Mouse (Mus musculus) MEL (cell line): ENCODE results near the gene AC109138.7. TPM values are rescaled to one million over a fixed set of nuclear protein-coding genes. Genes with fewer than 3 reads are reported as not detected.

ENCODE experiments used
- DNase-seq: peaks from one replicate; pipeline ENCODE4 v3.0.0; 2011; ENCODE audit warnings: low read depth, low spot score
- H3K27ac ChIP-seq: 2 replicates; pipeline ENCODE4 v1.5.1; 2012; ENCODE audit warnings: low read depth, mild to moderate bottlenecking, control low read depth, low read length, moderate library complexity; ENCODE audit not compliant: control insufficient read depth
- H3K27me3 ChIP-seq, 2 experiments: fragments of 150-350 bp in 1 of 2; sonication (generic) in 1 of 2; 2 replicates each; pipeline ENCODE4 v1.6.1; 2012; ENCODE audit warnings: low read length in 2 of 2, mild to moderate bottlenecking in 2 of 2, improper control_type of control experiment in 1 of 2, moderate library complexity in 1 of 2; ENCODE audit not compliant: insufficient read depth in 2 of 2, control insufficient read depth in 1 of 2
- H3K36me3 ChIP-seq, 2 experiments: 2 replicates each; pipeline ENCODE4 v1.6.1; 2012 to 2014; ENCODE audit warnings: low read length in 2 of 2, improper control_type of control experiment in 1 of 2, inconsistent platforms in 1 of 2, mild to moderate bottlenecking in 1 of 2; ENCODE audit not compliant: insufficient read depth in 2 of 2, control insufficient read depth in 1 of 2
- H3K4me1 ChIP-seq, 2 experiments: fragments of 150-350 bp in 1 of 2; sonication (generic) in 1 of 2; 2 replicates each; pipeline ENCODE4 v1.6.1; 2012; ENCODE audit warnings: low read length in 2 of 2, improper control_type of control experiment in 1 of 2, mild to moderate bottlenecking in 1 of 2; ENCODE audit not compliant: insufficient read depth in 2 of 2, control insufficient read depth in 1 of 2
- H3K4me3 ChIP-seq, 2 experiments: fragments of 150-350 bp in 1 of 2; sonication (generic) in 1 of 2; 2 replicates each; pipeline ENCODE4 v1.5.1; 2012; ENCODE audit warnings: low read depth in 2 of 2, low read length in 2 of 2, mild to moderate bottlenecking in 2 of 2, moderate library complexity in 2 of 2, control low read depth in 1 of 2, improper control_type of control experiment in 1 of 2; ENCODE audit not compliant: control insufficient read depth in 1 of 2, insufficient read depth in 1 of 2
- H3K79me2 ChIP-seq: 2 replicates; pipeline ENCODE4 v1.6.1; 2012; ENCODE audit warnings: mild to moderate bottlenecking, low read length, moderate library complexity; ENCODE audit not compliant: control insufficient read depth, poor library complexity, insufficient read depth
- H3K9ac ChIP-seq: 2 replicates; pipeline ENCODE4 v1.6.1; 2012; ENCODE audit warnings: low read depth, mild to moderate bottlenecking, control low read depth, low read length, moderate library complexity; ENCODE audit not compliant: control insufficient read depth, poor library complexity, severe bottlenecking
- H3K9me3 ChIP-seq: fragments of 150-350 bp; sonication (generic); replicated peaks from 2 replicates; pipeline ENCODE4 v1.6.1; 2012; ENCODE audit warnings: mild to moderate bottlenecking, low read length, improper control_type of control experiment, moderate library complexity; ENCODE audit not compliant: insufficient read depth
- BHLHE40 ChIP-seq: IDR thresholded peaks from 2 replicates; pipeline ENCODE4 v1.6.1; 2012; ENCODE audit warnings: low read depth, mild to moderate bottlenecking, inconsistent platforms, low read length, improper control_type of control experiment, borderline replicate concordance
- CHD1 ChIP-seq: IDR thresholded peaks from 2 replicates; pipeline ENCODE4 v1.6.1; 2012; ENCODE audit warnings: low read depth, mild to moderate bottlenecking, inconsistent platforms, low read length, improper control_type of control experiment
- CHD2 ChIP-seq: IDR thresholded peaks from 2 replicates; pipeline ENCODE4 v1.6.1; 2011; ENCODE audit warnings: low read length, improper control_type of control experiment
- CTCF ChIP-seq, 3 experiments: IDR thresholded peaks in 2 of 3; conservative IDR thresholded peaks in 1 of 3; 2 replicates each; pipeline ENCODE4 v1.5.1; 2011 to 2012; ENCODE audit warnings: low read length in 3 of 3, low read depth in 2 of 3, mild to moderate bottlenecking in 2 of 3, improper control_type of control experiment in 1 of 3, inconsistent platforms in 1 of 3, mixed read lengths in 1 of 3, moderate library complexity in 1 of 3; ENCODE audit not compliant: control insufficient read depth in 1 of 3, insufficient read depth in 1 of 3, poor library complexity in 1 of 3, severe bottlenecking in 1 of 3
- E2F4 ChIP-seq: IDR thresholded peaks from 2 replicates; pipeline ENCODE4 v1.6.1; 2011; ENCODE audit warnings: low read depth, low read length, improper control_type of control experiment, borderline replicate concordance
- ETS1 ChIP-seq: IDR thresholded peaks from 2 replicates; pipeline ENCODE4 v1.6.1; 2012; ENCODE audit warnings: low read depth, mild to moderate bottlenecking, inconsistent platforms, low read length, improper control_type of control experiment, moderate library complexity
- GABPA ChIP-seq: IDR thresholded peaks from 2 replicates; pipeline ENCODE4 v1.6.1; 2012; ENCODE audit warnings: low read depth, mild to moderate bottlenecking, inconsistent platforms, low read length, improper control_type of control experiment, moderate library complexity
- GATA1 ChIP-seq: IDR thresholded peaks from 2 replicates; pipeline ENCODE4 v1.6.1; 2011; ENCODE audit warnings: low read depth, low read length, improper control_type of control experiment
- HCFC1 ChIP-seq: IDR thresholded peaks from 2 replicates; pipeline ENCODE4 v1.6.1; 2012; ENCODE audit warnings: low read depth, mild to moderate bottlenecking, inconsistent platforms, low read length, improper control_type of control experiment, moderate library complexity
- JUND ChIP-seq: IDR thresholded peaks from 2 replicates; pipeline ENCODE4 v1.6.1; 2011; ENCODE audit warnings: low read depth, mild to moderate bottlenecking, improper control_type of control experiment, low read length
- KAT2A ChIP-seq: conservative IDR thresholded peaks from 2 replicates; pipeline ENCODE4 v1.6.1; 2012; ENCODE audit warnings: low read depth, low read length, improper control_type of control experiment, inconsistent platforms
- MAFK ChIP-seq: IDR thresholded peaks from 2 replicates; pipeline ENCODE4 v1.6.1; 2011; ENCODE audit warnings: low read depth, mild to moderate bottlenecking, low read length, improper control_type of control experiment, borderline replicate concordance
- MAX ChIP-seq: IDR thresholded peaks from 2 replicates; pipeline ENCODE4 v1.6.1; 2011; ENCODE audit warnings: low read length, improper control_type of control experiment
- MAZ ChIP-seq: IDR thresholded peaks from 2 replicates; pipeline ENCODE4 v1.6.1; 2012; ENCODE audit warnings: low read depth, mild to moderate bottlenecking, inconsistent platforms, low read length, improper control_type of control experiment
- MEF2A ChIP-seq: IDR thresholded peaks from 2 replicates; pipeline ENCODE4 v1.6.1; 2014; ENCODE audit warnings: low read depth, mild to moderate bottlenecking, inconsistent platforms, low read length, improper control_type of control experiment; ENCODE audit not compliant: poor library complexity, insufficient replicate concordance, severe bottlenecking; ENCODE audit errors: extremely low read depth
- MXI1 ChIP-seq: IDR thresholded peaks from 2 replicates; pipeline ENCODE4 v1.6.1; 2011; ENCODE audit warnings: mild to moderate bottlenecking, low read depth, low read length, improper control_type of control experiment
- MYB ChIP-seq: IDR thresholded peaks from 2 replicates; pipeline ENCODE4 v1.6.1; 2011; ENCODE audit warnings: mild to moderate bottlenecking, low read depth, low read length, improper control_type of control experiment
- MYC ChIP-seq: IDR thresholded peaks from 2 replicates; pipeline ENCODE4 v1.6.1; 2011; ENCODE audit warnings: low read depth, mild to moderate bottlenecking, low read length, improper control_type of control experiment, moderate library complexity
- NELFE ChIP-seq: IDR thresholded peaks from 2 replicates; pipeline ENCODE4 v1.6.1; 2011; ENCODE audit warnings: low read depth, low read length, improper control_type of control experiment
- POLR2A ChIP-seq, 2 experiments: IDR thresholded peaks; 2 replicates each; pipeline ENCODE4 v1.6.1; 2011 to 2012; ENCODE audit warnings: low read length in 2 of 2, mild to moderate bottlenecking in 2 of 2, control low read depth in 1 of 2, improper control_type of control experiment in 1 of 2, low read depth in 1 of 2, moderate library complexity in 1 of 2; ENCODE audit not compliant: control insufficient read depth in 1 of 2, insufficient read depth in 1 of 2, poor library complexity in 1 of 2
- POLR2AphosphoS2 ChIP-seq: IDR thresholded peaks from 2 replicates; pipeline ENCODE4 v1.6.1; 2011; ENCODE audit warnings: low read length, improper control_type of control experiment
- POLR2AphosphoS5 ChIP-seq: IDR thresholded peaks from 2 replicates; pipeline ENCODE4 v1.6.1; 2012; ENCODE audit warnings: low read depth, borderline replicate concordance, mild to moderate bottlenecking, inconsistent platforms, low read length, moderate library complexity, mixed read lengths
- RAD21 ChIP-seq: IDR thresholded peaks from 2 replicates; pipeline ENCODE4 v1.6.1; 2011; ENCODE audit warnings: mild to moderate bottlenecking, low read depth, low read length, improper control_type of control experiment
- RCOR1 ChIP-seq: IDR thresholded peaks from 2 replicates; pipeline ENCODE4 v1.6.1; 2012; ENCODE audit warnings: low read depth, mild to moderate bottlenecking, inconsistent platforms, low read length, improper control_type of control experiment
- SIN3A ChIP-seq: IDR thresholded peaks from 2 replicates; pipeline ENCODE4 v1.6.1; 2012; ENCODE audit warnings: low read length, improper control_type of control experiment, inconsistent platforms
- SMC3 ChIP-seq: IDR thresholded peaks from 2 replicates; pipeline ENCODE4 v1.6.1; 2011; ENCODE audit warnings: low read depth, low read length, improper control_type of control experiment
- TAL1 ChIP-seq: IDR thresholded peaks from 2 replicates; pipeline ENCODE4 v1.6.1; 2012; ENCODE audit warnings: mild to moderate bottlenecking, inconsistent platforms, low read length, moderate library complexity, mixed read lengths
- TBP ChIP-seq: IDR thresholded peaks from 2 replicates; pipeline ENCODE4 v1.8.0; 2011; ENCODE audit warnings: low read depth, low read length, improper control_type of control experiment
- UBTF ChIP-seq: IDR thresholded peaks from 2 replicates; pipeline ENCODE4 v1.6.1; 2012; ENCODE audit warnings: low read depth, mild to moderate bottlenecking, inconsistent platforms, low read length, improper control_type of control experiment, moderate library complexity, borderline replicate concordance; ENCODE audit not compliant: insufficient read depth
- USF1 ChIP-seq: IDR thresholded peaks from 2 replicates; pipeline ENCODE4 v1.6.1; 2014; ENCODE audit warnings: low read depth, mild to moderate bottlenecking, inconsistent platforms, low read length, improper control_type of control experiment, moderate library complexity
- USF2 ChIP-seq, 2 experiments: IDR thresholded peaks; 2 replicates each; pipeline ENCODE4 v1.6.1; 2011 to 2012; ENCODE audit warnings: improper control_type of control experiment in 2 of 2, low read length in 2 of 2, borderline replicate concordance in 1 of 2, inconsistent platforms in 1 of 2, low read depth in 1 of 2, mild to moderate bottlenecking in 1 of 2; ENCODE audit not compliant: insufficient read depth in 1 of 2
- ZC3H11A ChIP-seq: IDR thresholded peaks from 2 replicates; pipeline ENCODE4 v1.6.1; 2012; ENCODE audit warnings: low read depth, mild to moderate bottlenecking, inconsistent platforms, low read length, improper control_type of control experiment
- ZKSCAN1 ChIP-seq: IDR thresholded peaks from 2 replicates; pipeline ENCODE4 v1.6.1; 2012; ENCODE audit warnings: low read depth, mild to moderate bottlenecking, inconsistent platforms, low read length, improper control_type of control experiment, moderate library complexity
- ZMIZ1 ChIP-seq: IDR thresholded peaks from 2 replicates; pipeline ENCODE4 v1.6.1; 2012; ENCODE audit warnings: low read depth, mild to moderate bottlenecking, inconsistent platforms, low read length, improper control_type of control experiment, moderate library complexity
- ZNF384 ChIP-seq: IDR thresholded peaks from 2 replicates; pipeline ENCODE4 v1.6.1; 2012; ENCODE audit warnings: low read depth, mild to moderate bottlenecking, inconsistent platforms, low read length, improper control_type of control experiment
- polyA plus RNA-seq, 2 experiments: library from polyadenylated mRNA; stranded (reverse) in 1 of 2; unstranded in 1 of 2; fragments of >175 nt in 1 of 2; fragments of >200 nt in 1 of 2; gene quantifications; 2 replicates each; pipeline versions ENCODE4 v1.2.1 to v1.2.4; 2012; ENCODE audit warnings: low replicate concordance in 2 of 2, low read depth in 1 of 2; ENCODE audit not compliant: insufficient read length in 2 of 2, insufficient read depth in 1 of 2, missing spikeins in 1 of 2
- total RNA-seq: library from RNA; depleted of rRNA; stranded (reverse); fragments of 300-350 nt; gene quantifications from 2 replicates; pipeline ENCODE4 v1.2.3, GENCODE M21; 2012

AC109138.7 gene
- total and polyA plus RNA-seq, 3 experiments: not detected

GRCm38 (mm10) chr19:4231253-4232185 is 17.4 kb downstream of the AC109138.7 start, which contains the start of gene Pold4:
TSS of gene Pold4 (plus strand) at chr19:4231899.
- Histone ChIP-seq H3K27me3 (no peaks in the 10 kb centered on the region), H3K9me3 (no peaks in the 10 kb centered on the region), H3K36me3 (peaks cover 0 to 11% of the 10 kb centered on the region in 2 experiments; a peak in 2 of 4 replicates), H3K27ac (peak within 1 kb of the TSS; percentile 74), H3K4me3 (peak within 1 kb of the TSS; percentile 71 to 93), H3K79me2 (peaks cover 2% of the 10 kb centered on the region; the same call in 1 of the 2 replicates), H3K9ac (peak within 1 kb of the TSS; percentile 71), H3K4me1 (peaks cover 2 to 29% of the 10 kb centered on the region in 2 experiments; a peak in 3 of 4 replicates)
- peak; percentile 99 for DNase-seq
- TF ChIP-seq CHD2 (peak; percentile 65), MYB (no peak), UBTF (no peak), E2F4 (0 out of 2 replicates have a peak, but pooled peaks have one; percentile 37), JUND (no peak), TAL1 (no peak), BHLHE40 (no peak), ETS1 (no peak), MYC (no peak), MAFK (no peak), RCOR1 (peak; percentile 43; the same call in 1 of the 2 replicates), HCFC1 (peak; percentile 78), POLR2A (IDR thresholded peaks at IDR 0.05; ENCODE audit: control insufficient read depth in 1 of 2, insufficient read depth in 1 of 2, low read depth in 1 of 2, low read length in 2 of 2, poor library complexity in 1 of 2) (peak; percentile 19 to 80; a peak in 3 of 4 replicates), MAX (peak; percentile 63), POLR2AphosphoS5 (no peak), RAD21 (no peak), ZNF384 (no peak), SIN3A (peak; percentile 71), TBP (peak; percentile 91), ZMIZ1 (peak; percentile 83; the same call in 1 of the 2 replicates), USF1 (0 out of 2 replicates have a peak, but pooled peaks have one; percentile 12), GABPA (no peak), CTCF (IDR thresholded peaks at IDR 0.05 in 2 of 3, conservative IDR thresholded peaks at IDR 0.05 in 1 of 3; ENCODE audit: control insufficient read depth in 1 of 3, insufficient read depth in 1 of 3, low read depth in 2 of 3, low read length in 3 of 3, poor library complexity in 1 of 3, severe bottlenecking in 1 of 3) (no peak), MXI1 (peak; percentile 53), NELFE (peak; percentile 83), KAT2A (peak; percentile 52), SMC3 (no peak), GATA1 (no peak), MAZ (peak; percentile 85), ZC3H11A (no peak), CHD1 (no peak), USF2 (IDR thresholded peaks at IDR 0.05; ENCODE audit: borderline replicate concordance in 1 of 2, insufficient read depth in 1 of 2, low read depth in 1 of 2, low read length in 2 of 2) (no peak), ZKSCAN1 (no peak), MEF2A (no peak), POLR2AphosphoS2 (peak; percentile 83)
